Mouse (Mus musculus): ENCODE measurements at regions not wholly inside any gene's neighbourhood (a gene's known extent, or its start where the extent isn't known, plus 50 kb on each side); places are given as distances from the start of the nearest gene placed in this dataset.

DNA sequence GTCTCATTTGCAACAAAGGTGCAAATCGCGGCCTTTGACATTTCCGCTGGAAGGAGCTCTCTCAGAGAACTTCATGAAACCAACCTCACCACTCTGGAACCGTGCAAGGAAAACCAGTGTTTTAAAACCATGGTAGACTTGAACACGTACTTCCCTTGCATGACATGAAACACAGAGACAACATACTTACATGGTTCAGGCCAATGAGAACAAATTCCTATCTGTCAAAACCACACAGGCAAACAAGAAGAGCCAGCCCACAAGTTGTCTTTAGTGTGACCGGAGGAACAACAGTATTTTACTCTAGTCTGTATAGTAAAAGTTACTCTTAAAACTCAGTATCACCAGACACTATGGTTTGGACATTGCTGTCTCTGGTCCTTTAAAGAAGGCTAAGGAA, 106.3 kb downstream of the Btg1 start:
- no peaks in the 10 kb centered on the region for H3K27me3 ChIP-seq (replicated peaks; ENCODE audit: control insufficient read depth, insufficient read depth, low read length)
- WGBS, result 91% methylated on average over 6 of the region's 6 CpGs
- DNase-seq, result no peak
- no peaks in the 10 kb centered on the region for H3K36me3 ChIP-seq (ENCODE audit: control insufficient read depth, insufficient read depth, low read length)
- no peak overlapping the region for H3K27ac ChIP-seq (ENCODE audit: insufficient read depth, low read depth, low read length)
- H3K4me1 ChIP-seq (ENCODE audit: control insufficient read depth, insufficient read depth, low read length), result 0 out of 2 replicates have a peak, but pooled peaks cover 2% of the 10 kb centered on the region
- TF ChIP-seq CTCF (conservative IDR thresholded peaks at IDR 0.05; ENCODE audit: insufficient read depth, insufficient read length, low read depth, low read length), result no peak
- no peak for TF ChIP-seq POLR2A (IDR thresholded peaks at IDR 0.05; ENCODE audit: low read depth, low read length)
- H3K4me3 ChIP-seq (ENCODE audit: insufficient read depth, low read depth, low read length), result no peak overlapping the region

DNA sequence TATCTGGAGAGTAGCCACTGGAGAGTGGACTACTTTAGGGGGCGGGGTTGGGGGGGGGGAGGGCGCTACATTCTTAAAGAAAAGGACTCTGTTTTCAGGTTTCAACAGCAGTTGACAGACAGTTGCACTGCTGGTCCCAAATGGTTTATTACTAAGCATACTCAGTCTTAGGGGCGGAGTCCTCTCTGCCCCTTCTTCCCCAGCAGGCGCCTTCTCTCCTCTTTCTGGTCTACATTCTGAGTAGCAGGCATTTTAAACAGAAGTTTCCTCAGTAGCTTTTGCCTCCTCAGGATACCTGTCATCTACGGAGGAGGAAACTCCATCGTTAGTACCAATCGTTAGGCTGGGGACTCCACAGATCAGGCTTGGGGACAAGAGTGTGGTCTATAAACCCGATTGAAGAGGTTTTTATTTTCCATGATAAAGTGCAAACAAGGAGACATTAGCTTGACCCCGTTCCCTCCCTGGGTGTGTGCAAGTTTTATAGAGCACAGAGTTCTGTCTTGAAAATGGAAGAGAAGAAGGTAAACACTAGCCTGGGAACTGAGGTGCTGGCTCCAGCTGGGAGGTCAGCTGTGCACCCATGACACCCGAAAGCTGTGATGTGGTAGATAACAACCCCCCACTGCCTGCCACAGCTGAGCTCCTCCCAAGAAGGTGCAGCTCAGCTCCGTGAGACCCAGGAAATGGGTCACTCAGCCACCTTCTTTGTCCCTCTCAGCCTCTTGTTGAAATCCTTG, 107.8 kb downstream of the Btg1 start:
- H3K4me3 ChIP-seq (ENCODE audit: insufficient read depth, low read depth, low read length), result no peak overlapping the region
- H3K27me3 ChIP-seq (replicated peaks; ENCODE audit: control insufficient read depth, insufficient read depth, low read length), result no peaks in the 10 kb centered on the region
- TF ChIP-seq POLR2A (IDR thresholded peaks at IDR 0.05; ENCODE audit: low read depth, low read length) (no peak), CTCF (conservative IDR thresholded peaks at IDR 0.05; ENCODE audit: insufficient read depth, insufficient read length, low read depth, low read length) (no peak)
- 0 out of 2 replicates have a peak, but pooled peaks cover 2% of the 10 kb centered on the region for H3K4me1 ChIP-seq (ENCODE audit: control insufficient read depth, insufficient read depth, low read length)
- DNase-seq, result no peak
- no peak overlapping the region for H3K27ac ChIP-seq (ENCODE audit: insufficient read depth, low read depth, low read length)
- 56% methylated on average over 11 of the region's 11 CpGs for WGBS
- no peaks in the 10 kb centered on the region for H3K36me3 ChIP-seq (ENCODE audit: control insufficient read depth, insufficient read depth, low read length)

GRCm38 (mm10) chr10:96726801-96727780, 110.3 kb downstream of the Btg1 start:
- Histone ChIP-seq H3K27me3 (replicated peaks; ENCODE audit: control insufficient read depth, insufficient read depth, low read length) (no peaks in the 10 kb centered on the region), H3K36me3 (ENCODE audit: control insufficient read depth, insufficient read depth, low read length) (no peaks in the 10 kb centered on the region), H3K4me3 (ENCODE audit: insufficient read depth, low read depth, low read length) (no peak overlapping the region), H3K27ac (ENCODE audit: insufficient read depth, low read depth, low read length) (no peak overlapping the region), H3K4me1 (ENCODE audit: control insufficient read depth, insufficient read depth, low read length) (0 out of 2 replicates have a peak, but pooled peaks cover under 1% of the 10 kb centered on the region)
- 82% methylated on average over 12 of the region's 12 CpGs for WGBS
- DNase-seq, result no peak
- TF ChIP-seq CTCF (conservative IDR thresholded peaks at IDR 0.05; ENCODE audit: insufficient read depth, insufficient read length, low read depth, low read length) (no peak), POLR2A (IDR thresholded peaks at IDR 0.05; ENCODE audit: low read depth, low read length) (no peak)

- TF ChIP-seq CTCF (conservative IDR thresholded peaks at IDR 0.05; ENCODE audit: insufficient read depth, insufficient read length, low read depth, low read length) (no peak), POLR2A (IDR thresholded peaks at IDR 0.05; ENCODE audit: low read depth, low read length) (no peak)
- no peaks in the 10 kb centered on the region for H3K4me1 ChIP-seq (ENCODE audit: control insufficient read depth, insufficient read depth, low read length)
- DNase-seq, result no peak
- H3K36me3 ChIP-seq (ENCODE audit: control insufficient read depth, insufficient read depth, low read length), result no peaks in the 10 kb centered on the region
- H3K27ac ChIP-seq (ENCODE audit: insufficient read depth, low read depth, low read length), result no peak overlapping the region
- no peak overlapping the region for H3K4me3 ChIP-seq (ENCODE audit: insufficient read depth, low read depth, low read length)
- WGBS, result 43% methylated on average over 5 of the region's 5 CpGs
- no peaks in the 10 kb centered on the region for H3K27me3 ChIP-seq (replicated peaks; ENCODE audit: control insufficient read depth, insufficient read depth, low read length)
Measured at GRCm38 (mm10) chr10:96733581-96733980, 116.8 kb downstream of the Btg1 start.

- TF ChIP-seq POLR2A (IDR thresholded peaks at IDR 0.05; ENCODE audit: low read depth, low read length) (no peak), CTCF (conservative IDR thresholded peaks at IDR 0.05; ENCODE audit: insufficient read depth, insufficient read length, low read depth, low read length) (no peak)
- WGBS, result 95% methylated on average over 11 of the region's 11 CpGs
- Histone ChIP-seq H3K27me3 (replicated peaks; ENCODE audit: control insufficient read depth, insufficient read depth, low read length) (no peaks in the 10 kb centered on the region), H3K27ac (ENCODE audit: insufficient read depth, low read depth, low read length) (no peak overlapping the region), H3K4me3 (ENCODE audit: insufficient read depth, low read depth, low read length) (no peak overlapping the region), H3K36me3 (ENCODE audit: control insufficient read depth, insufficient read depth, low read length) (no peaks in the 10 kb centered on the region), H3K4me1 (ENCODE audit: control insufficient read depth, insufficient read depth, low read length) (no peaks in the 10 kb centered on the region)
- DNase-seq, result no peak
Measured at GRCm38 (mm10) chr10:96735146-96735545, 118.3 kb downstream of the Btg1 start.

- no peak overlapping the region for H3K27ac ChIP-seq (ENCODE audit: insufficient read depth, low read depth, low read length)
- no peak for DNase-seq
- no peak for TF ChIP-seq POLR2A (IDR thresholded peaks at IDR 0.05; ENCODE audit: low read depth, low read length)
- no peak for TF ChIP-seq CTCF (conservative IDR thresholded peaks at IDR 0.05; ENCODE audit: insufficient read depth, insufficient read length, low read depth, low read length)
- no peaks in the 10 kb centered on the region for H3K36me3 ChIP-seq (ENCODE audit: control insufficient read depth, insufficient read depth, low read length)
- no peak overlapping the region for H3K4me3 ChIP-seq (ENCODE audit: insufficient read depth, low read depth, low read length)
- no peaks in the 10 kb centered on the region for H3K27me3 ChIP-seq (replicated peaks; ENCODE audit: control insufficient read depth, insufficient read depth, low read length)
- no peaks in the 10 kb centered on the region for H3K4me1 ChIP-seq (ENCODE audit: control insufficient read depth, insufficient read depth, low read length)
- 74% methylated on average over 4 of the region's 4 CpGs for WGBS
Measured at GRCm38 (mm10) chr10:96735885-96736628, 119.3 kb downstream of the Btg1 start.

Data from kidney, adult 2 months (tissue).